Mouse (Mus musculus) left cerebral cortex, postnatal 10 days (tissue): Measurements from ENCODE around the gene Rbx1. TPM values are rescaled to one million over a fixed set of nuclear protein-coding genes. Genes with fewer than 3 reads are reported as not detected.
"Not testable (repeated sequence)": the region's sequence is repeated elsewhere in the genome, so short reads cannot be mapped to it uniquely, and the experiment has no call there.

Source experiments
- DNase-seq, 2 experiments: peaks; one replicate each; pipeline ENCODE4 v3.0.0; 2021 to 2022; ENCODE audit warnings: low spot score in 2 of 2, mixed read lengths in 1 of 2; ENCODE audit errors: extremely low spot score in 1 of 2
- intact Hi-C: fragments of 180-260 bp; cut with DNase I; formaldehyde crosslinking; loops from one replicate; pipeline ENCODE4 v1.15.1; 2025
- total RNA-seq, 2 experiments: library from RNA; stranded (reverse); gene quantifications; 2 replicates each; pipeline ENCODE4 v1.2.3; 2021

Gene Rbx1
- 100 to 1,000 TPM; 140 TPM for total RNA-seq

DNA sequence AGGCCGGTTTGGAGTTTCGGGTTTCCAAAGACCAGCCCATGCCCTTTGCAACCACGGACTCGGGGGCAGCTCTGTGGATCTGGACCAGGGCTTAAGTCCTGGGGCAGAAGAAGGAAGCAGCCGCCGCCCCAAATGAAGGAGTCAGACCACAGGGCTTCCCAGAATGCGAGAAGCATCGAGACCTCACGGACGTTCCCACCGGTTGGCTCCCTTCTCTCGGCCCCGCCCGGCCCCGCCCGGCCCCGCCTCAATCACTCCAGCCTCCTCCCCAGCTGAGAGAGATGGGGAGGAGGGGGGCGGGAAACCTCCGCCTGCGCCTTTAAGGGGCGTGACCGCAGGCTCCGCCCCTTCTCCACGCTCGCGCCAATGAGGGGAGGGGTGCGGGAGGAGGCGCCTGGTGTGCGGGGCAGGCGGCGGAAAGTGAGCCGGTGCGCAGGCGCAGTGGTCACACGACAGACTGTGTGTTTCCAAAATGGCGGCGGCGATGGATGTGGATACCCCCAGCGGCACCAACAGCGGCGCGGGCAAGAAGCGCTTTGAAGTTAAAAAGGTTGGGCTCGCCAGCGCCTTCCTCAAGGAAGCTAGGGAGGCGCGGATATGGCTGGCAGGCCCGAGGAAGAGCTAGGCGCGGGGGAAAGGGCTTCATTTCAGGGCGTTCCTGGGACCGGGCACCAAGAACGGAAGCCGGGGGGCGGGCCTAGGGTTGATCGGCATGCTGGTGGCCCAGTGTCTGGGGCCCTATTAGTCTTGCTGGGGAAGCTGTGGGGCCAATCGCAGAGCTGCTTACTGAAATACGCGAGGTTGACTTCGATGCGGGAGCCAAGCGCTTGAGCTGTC is at the start of gene Rbx1:
TSS of gene Rbx1 (plus strand) at position 396 of the 837 bp plus-strand sequence.
- intact Hi-C loops = no loop called here
- peak; percentile 97 to 100 for DNase-seq

DNA sequence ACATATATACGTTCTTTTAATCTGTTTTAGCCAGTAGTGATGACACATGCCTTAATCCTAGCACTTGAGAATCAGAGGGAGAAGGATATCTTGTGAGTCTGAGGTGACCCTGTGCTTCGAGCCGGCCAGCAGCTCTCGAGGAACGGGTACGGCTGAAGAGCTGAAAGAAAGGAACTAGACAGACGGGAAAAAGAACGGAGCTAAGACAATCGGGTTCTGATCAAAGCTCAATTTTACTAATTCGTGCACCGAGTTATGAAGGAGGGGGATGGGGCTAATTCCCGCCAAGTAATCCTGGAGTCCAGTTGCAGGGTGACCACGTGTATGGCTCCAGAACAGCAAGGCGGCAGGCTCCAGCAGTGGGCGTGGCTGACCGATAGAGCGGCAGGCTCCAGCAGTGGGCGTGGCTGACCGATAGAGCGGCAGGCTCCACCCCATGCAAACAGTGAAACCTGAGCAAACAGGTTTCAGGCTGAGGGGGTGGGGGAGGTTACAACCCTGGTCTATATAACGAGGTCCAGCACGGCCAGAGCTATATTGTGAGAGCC is 49.3 kb upstream of the Rbx1 start:
- intact Hi-C loops = not testable (repeated sequence)
- peak in 1 of 2 experiments; percentile 74 for DNase-seq

DNA sequence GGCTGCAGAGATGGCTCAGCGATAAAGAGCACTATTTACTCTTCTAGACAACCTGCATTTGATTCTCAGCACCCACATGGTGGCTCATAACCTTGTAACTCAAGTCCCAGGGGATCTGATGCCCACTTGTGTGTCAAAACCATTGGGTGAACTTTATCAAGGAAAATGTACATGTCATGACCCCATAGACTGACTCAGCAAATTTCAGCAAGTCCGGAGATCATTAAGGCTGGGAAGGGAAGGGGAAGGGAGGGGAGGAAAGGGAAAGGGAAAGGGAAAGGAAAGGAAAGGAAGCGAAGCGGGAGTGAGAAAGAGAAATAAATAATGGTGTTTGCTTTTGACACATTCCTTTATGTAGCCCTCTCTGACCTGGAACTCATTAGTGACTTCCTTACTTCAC is 48.0 kb upstream of the Rbx1 start:
- DNase-seq = no peak
- intact Hi-C loops = no loop called here

DNA sequence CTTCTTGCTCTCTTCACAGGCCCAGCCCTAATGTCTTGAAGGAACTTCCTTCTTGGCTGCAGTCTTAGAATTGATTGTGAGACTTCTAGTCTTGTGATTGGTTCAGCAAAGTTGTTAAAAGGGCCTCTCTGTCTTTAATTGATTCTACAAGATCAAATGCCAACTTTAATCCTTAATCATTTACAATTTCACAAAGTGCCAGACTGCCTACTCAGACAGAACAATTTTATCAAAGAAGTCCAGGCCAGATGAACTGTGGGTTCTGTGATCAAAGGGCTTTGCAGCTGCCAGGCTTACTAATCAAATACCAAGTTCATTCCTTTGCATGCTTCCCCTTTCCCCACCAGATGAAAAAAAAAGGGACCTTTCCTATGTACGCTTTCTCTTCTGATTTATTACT is 44.6 kb upstream of the Rbx1 start:
- DNase-seq = no peak
- intact Hi-C loops = no loop called here

DNA sequence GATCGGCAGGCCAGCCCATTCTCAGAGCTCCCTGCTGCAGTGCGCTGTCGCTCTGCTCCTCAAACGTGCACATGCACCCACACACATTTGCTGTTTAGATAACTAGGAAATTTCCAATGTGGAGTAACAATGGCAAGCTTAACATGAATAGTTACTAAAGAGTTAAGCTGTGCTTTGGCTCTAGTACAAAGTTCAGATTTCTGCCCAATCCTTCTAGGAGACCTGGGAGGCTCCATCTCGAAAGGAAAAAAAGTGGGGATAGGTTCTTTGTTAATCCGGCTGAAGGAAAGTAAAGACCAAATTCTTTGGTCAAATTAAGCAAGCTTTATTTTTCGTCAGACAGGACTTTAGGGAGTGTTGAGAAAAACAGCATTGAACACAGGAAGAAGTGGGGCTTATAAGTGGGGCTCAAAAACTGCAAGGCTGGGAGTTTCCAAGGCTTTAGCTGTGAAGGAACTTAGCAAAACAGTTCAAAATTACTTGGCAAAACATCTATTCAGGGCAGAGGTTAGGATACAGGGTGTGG is 43.9 kb upstream of the Rbx1 start:
- DNase-seq = no peak
- intact Hi-C loops = no loop called here

DNA sequence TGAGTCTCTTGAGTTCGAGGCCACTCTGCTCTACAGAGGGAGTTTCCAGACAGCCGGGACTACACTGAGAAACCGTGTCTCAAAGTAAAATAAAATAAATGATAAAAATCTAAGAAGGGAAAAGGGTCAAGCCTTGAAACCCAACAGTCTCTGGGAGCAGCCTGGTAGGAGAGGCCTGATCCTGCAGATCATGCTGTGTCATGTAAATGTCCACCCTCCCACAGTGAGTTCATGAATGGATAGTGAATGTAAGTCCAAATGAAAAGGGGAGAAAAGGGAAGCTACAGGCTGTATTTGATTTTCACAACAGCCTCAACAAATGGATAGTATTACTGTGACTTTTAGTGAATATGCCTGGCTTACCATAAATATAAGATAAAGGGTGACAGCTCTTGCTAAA is 40.8 kb upstream of the Rbx1 start:
- intact Hi-C loops = no loop called here
- DNase-seq = no peak

DNA sequence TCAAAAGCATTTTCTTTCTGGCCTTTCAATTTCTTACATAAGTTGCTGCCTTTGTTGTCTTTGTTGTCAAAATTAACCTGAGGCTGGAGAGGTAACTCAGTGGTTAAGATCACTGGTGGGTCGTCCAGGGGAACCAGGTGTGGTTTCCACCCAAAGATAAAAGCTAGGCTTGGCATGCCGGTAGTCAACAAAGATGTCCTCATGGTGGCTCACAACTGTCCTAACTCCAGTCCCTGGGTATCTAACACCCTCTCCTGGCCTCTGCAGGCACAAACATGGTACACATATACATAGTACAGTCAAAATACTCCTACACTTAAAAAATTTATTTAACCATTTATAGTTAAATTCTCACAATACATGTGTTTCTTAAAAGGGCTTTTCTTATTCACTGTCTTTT is 38.1 kb upstream of the Rbx1 start:
- no peak for DNase-seq
- intact Hi-C loops = no loop called here

DNA sequence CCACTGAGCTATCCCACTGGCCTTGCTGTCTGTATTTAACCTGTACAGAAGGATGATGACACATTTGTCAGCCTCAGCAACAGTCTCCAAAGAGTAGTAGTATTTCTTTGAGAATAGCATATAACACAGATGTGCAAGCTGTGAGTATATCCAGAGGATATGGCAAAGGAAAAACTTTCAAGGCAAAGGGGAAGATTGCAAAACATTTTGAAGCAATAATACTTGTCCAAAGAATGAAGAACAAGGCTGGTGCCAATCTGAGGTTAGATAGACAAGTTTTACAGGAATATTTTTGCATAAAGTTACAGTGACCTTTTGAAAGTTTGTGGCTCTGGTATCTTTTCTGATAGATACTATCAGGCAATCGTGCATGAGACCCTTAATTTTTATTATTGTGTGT is 34.9 kb upstream of the Rbx1 start:
- DNase-seq = no peak
- intact Hi-C loops = no loop called here

DNA sequence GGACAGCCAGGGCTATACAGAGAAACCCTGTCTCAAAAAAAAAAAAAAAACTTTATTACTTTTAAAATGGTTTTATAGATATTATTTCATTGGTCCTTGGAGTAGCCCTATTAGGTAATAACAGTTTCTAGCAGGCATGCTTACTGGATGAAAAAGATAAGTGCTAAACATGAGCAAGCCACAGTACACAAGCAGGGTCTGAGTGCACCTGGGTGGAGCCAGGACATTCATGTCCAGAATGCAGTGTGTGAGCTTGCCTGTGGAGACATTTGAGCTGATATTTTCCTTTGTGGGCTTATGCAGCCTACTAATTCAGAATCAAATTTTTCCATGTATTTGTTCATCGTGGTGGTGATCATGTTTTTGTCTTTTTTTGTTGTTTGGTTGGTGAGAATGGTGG is 27.8 kb upstream of the Rbx1 start:
- DNase-seq = no peak
- intact Hi-C loops = no loop called here

DNA sequence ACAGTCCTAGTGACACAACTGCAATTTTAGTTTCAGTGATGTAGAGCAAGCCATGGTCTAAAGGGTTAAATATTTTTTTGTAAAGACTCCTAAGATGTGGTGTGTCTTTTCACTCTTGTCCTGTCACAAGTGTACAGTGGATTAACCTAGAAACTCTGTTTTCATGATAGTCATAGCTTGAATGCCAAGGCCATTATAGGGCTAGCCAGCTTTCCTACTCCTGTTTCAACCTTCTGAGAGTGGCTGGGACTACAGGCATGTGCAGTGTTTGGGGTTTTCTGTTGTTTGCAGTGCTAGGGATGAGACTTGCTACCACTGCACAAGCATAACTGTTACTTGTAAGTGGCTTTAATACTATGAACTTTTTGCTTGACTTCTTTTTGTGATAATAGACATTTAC is 26.9 kb upstream of the Rbx1 start:
- intact Hi-C loops = no loop called here
- no peak for DNase-seq

DNA sequence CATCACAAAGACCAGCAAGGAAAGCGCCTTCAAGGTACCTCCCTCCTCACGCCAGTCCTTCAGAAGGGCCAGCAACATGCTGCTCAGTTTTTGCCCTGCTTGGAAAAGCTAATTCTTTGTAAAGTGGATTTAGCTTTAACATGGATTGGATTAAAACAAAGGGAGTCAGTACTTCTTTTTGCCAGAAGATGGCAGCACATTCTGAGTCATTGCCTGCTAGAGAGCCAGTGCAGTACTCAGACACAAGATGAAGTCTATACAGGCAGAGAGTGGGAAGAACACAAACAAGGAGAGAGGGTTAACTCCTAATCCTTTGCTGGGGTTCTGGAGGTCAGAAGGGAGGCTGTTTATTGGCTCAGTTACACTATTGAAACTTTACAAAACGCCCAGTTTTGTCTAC is 17.6 kb upstream of the Rbx1 start:
- DNase-seq = peak; percentile 36 to 74
- intact Hi-C loops = no loop called here

DNA sequence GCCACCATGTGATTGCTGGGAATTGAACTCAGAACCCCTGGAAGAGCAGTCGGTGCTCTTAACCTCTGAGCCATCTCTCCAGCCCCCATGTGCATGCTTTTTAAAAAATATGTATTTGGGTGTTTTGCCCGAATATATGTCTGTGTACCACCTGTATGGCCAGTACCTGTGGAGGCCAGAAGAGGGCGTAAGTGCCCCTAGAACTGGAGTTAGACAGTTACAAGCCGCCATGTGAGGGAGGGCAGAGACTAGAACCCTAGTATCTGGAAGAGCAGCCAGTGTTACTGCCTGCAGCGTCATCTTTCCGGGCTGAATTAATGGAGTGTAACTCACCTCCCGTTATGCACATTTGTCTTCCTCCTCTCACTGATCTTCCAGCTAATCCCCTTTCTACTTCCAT is 4.6 kb upstream of the Rbx1 start:
- DNase-seq = no peak
- intact Hi-C loops = no loop called here

DNA sequence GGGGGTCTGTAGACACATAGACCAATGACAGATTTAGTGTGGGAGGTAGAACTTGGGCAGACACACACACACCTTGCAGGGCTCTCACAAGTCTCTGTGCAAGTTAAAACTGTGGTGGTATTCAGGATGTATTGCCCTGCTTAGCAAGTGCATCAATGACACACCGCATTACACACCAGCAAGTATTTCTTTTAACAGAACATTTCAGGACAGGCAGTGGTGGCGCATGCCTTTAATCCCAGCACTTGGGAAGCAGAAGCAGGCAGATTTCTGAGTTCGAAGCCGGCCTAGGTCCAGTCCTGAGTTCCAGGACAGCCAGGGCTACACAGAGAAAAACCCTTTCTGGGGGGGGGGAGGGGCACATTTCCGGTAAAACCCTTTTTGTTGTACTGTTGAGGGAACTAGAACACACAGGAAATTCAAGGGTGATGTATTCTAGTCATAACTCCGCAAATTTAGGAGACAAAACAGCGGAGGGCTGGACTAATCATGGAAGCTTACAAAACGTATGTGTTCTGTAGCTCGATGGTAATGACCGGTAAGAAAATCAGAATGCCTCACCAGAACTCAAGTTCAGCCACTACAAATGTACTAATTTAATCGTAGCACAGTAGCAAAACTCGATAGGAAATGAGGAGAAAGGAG is 958 bp upstream of the Rbx1 start:
- intact Hi-C loops = no loop called here
- DNase-seq = no peak

DNA sequence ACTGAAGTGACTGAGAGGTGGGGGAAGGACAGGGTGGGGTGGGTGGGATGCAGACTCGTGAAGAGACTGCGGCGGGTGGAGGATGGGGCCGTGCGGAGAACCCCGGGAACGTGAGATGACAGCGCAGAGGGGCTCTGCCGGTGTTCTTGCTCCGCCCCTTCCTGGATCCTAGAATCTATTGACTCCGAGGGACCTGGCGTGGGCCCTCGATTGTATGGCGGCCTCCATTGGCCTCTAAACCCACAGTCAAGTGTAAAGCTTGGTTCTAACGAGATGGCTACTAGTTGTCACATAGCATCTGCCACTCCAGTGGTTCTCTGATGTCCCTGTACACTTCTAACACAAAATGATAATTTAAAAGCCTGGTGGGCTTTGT is 630 bp downstream of the Rbx1 start:
- intact Hi-C loops = no loop called here
- DNase-seq = no peak

DNA sequence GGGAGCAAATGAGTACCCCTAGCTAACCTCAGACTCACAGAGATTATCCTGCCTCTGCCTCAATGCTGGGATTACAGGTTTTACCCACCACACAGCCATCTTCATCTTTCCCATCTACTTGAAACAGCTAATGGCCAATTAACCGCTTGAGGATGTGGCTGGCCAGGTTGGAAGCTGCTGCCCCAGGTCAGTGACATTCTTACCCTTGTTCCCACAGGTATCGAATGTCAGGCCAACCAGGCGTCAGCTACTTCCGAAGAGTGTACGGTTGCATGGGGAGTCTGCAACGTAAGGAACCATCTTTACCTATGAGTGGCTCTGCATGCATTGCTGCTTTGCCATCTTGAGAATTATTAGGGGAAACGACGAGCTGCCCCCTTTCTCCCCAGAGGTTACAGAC is 4.6 kb downstream of the Rbx1 start:
- intact Hi-C loops = no loop called here
- DNase-seq = no peak

DNA sequence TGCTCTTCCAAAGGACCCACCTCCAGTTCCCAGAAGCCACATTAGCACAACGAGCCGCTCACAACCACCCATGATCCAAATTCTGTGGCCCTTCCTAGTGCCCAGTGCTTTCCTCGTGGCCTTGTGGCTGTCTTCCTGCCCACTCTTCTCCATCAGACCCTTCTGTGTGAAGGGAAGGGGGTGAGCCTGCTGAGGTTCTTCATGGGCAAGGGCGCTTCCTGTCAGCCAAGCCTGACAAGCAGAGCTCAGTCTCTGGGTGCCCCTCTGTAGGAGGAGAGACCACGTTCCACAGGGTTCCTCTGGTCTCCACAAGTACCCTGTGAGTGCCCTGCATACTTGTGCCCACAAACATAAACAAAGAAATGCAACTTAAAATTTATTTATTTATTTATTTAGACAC is 6.2 kb downstream of the Rbx1 start:
- no peak for DNase-seq
- intact Hi-C loops = no loop called here

DNA sequence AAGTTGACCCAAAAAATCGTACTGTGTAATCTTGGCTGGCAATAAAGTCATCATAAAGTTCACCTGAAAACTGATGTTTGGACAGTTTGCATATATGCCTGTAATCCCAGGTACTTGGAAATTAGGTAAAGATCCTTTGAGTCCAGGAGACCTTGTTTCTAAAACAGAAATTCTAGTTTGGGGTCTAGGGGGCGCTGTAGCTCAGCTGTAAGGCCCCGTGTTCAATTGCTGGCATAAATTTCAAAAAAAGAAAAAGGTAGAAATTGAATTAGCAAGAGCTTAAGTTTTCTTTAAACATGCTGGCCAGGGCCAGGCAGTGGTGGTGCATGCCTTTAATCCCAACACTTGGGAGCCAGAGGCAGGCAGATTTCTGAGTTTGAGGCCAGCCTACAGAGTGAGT is 9.6 kb downstream of the Rbx1 start:
- intact Hi-C loops = loop anchor here (5.0 kb wide), 1 partner anchor 112 kb away; the partner anchor contains the start of gene Ep300
- no peak for DNase-seq

DNA sequence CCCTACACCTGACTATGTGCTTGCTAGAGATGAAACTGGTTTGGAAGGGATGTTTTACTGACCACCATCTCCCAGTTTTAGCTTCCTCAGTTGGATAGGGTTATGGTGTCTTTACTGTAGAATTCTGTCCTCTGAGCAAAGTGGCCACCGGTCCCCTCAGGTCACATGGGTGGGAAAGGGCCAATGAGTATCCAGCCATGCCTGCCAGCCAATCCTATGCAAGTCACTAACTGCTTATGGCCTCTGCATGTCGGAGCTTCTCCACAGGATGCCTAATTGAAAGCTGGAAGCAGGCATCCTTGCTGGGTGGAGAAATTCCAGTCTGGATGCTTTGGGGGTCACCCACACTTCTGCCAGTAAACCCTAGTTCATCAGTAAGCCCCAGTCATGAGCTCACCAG is 10.5 kb downstream of the Rbx1 start:
- no peak for DNase-seq
- intact Hi-C loops = loop anchor here (5.0 kb wide), 1 partner anchor 111 kb away; the partner anchor contains the start of gene Ep300

DNA sequence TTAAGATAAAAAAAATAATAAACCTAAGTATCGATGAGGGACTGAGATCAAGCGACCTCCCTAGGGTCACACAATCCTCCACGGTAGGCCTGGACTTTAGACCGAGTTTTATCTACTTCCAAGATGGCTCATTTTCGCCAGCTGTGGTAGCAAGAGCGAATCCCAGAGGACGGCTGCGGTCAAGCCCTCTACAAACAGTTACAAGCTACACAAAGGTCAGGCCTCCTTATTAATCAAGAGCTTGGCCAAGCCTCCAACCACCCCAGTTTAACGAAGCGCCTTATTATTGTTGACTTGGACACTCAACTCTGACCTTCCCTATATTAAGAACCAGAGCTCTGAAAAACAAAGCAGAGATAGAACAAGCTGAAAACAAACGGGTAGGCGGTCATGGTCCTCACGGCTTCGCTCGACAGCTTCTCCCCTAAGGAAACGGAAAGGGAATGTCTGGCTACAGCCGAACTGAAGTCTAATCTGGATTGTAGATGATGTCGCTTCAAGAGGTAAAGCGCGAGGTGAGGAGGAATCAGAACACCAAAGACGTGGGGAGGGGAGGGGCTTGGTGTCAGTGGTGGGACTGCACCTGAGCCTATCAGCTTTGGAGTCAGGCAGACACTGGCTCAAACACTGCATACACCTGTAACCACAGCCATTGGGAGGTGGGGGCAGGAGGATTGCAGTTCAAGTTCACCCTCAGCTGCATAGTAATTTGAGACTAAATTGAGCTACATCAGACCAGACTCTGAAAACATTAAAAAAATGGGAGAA is 13.5 kb downstream of the Rbx1 start:
- no peak for DNase-seq
- intact Hi-C loops = loop anchor here (5.0 kb wide), 2 partner anchors 43 to 108 kb away; partner anchors contain the start of gene Ep300
